Comparison of ENCODE assay signal across 9 mouse cellular contexts in genomic region chr4:48542351-48542750, GRCm38 (mm10). TPM values are rescaled to one million over a fixed set of nuclear protein-coding genes. Genes with fewer than 3 reads are reported as not detected.
A peak's percentile ranks its signal among the peaks of the same experiment; 100 is the strongest.
DNase-seq lines count a peak whose midpoint lies in the region; ATAC-seq and TF ChIP-seq lines count a peak whose summit lies in the region.
"Had no signal": no experiment of that assay in that cellular context is flagged by ENCODE, and none has a peak within 500 bp of the region (broad histone marks: within the 10 kb centered on the region; RNA-seq: fewer than 3 reads in every experiment).

No protein-coding gene starts in this region.

- TF ChIP-seq POLR2A in myocyte (IDR thresholded peaks at IDR 0.05; ENCODE audit: insufficient read length, low read depth), result no peak

- no peak for DNase-seq in heart, adult 8-10 months (ENCODE audit: low spot score)
- peak; percentile 20 to 30 for DNase-seq in adrenal gland, postnatal 36 days
- no peak for DNase-seq in hindbrain, embryonic 11.5 days (ENCODE audit: low spot score)
- no peak for DNase-seq in yolk sac, embryonic 10.5 days (ENCODE audit: low spot score)
- no peak for DNase-seq in right cerebral cortex, postnatal 14 days
- no peak for DNase-seq in right cerebral cortex, adult 2 months (ENCODE audit: low spot score in 2 of 2)
- DNase-seq: thymus, postnatal 36 days had no signal

- WGBS in heart, embryonic 13.5 days, result 27% methylated on average over 5 of the region's 5 CpGs
- WGBS in hindbrain, embryonic 11.5 days, result 37% methylated on average over 5 of the region's 5 CpGs

- H3K79me2 ChIP-seq in myocyte (ENCODE audit: control insufficient read depth, insufficient read depth), result peaks cover 65% of the 10 kb centered on the region

- peaks cover 61% of the 10 kb centered on the region for H3K4me1 ChIP-seq in heart, embryonic 13.5 days
- peaks cover 21% of the 10 kb centered on the region for H3K4me1 ChIP-seq in hindbrain, embryonic 11.5 days (replicated peaks; ENCODE audit: control insufficient read depth, insufficient read depth, low read length)

- peak overlapping the region; percentile 90 for H3K4me2 ChIP-seq in heart, embryonic 13.5 days
- H3K4me2 ChIP-seq in hindbrain, embryonic 11.5 days (replicated peaks; ENCODE audit: low read depth, low read length), result peak overlapping the region; percentile 70
- H3K4me2 ChIP-seq in myocyte (ENCODE audit: low read depth), result peak overlapping the region; percentile 97

- ATAC-seq in heart, embryonic 13.5 days (ENCODE audit: extremely low read depth, insufficient number of reproducible peaks, low FRiP score, low TSS enrichment), result no peak
- no peak for ATAC-seq in hindbrain, embryonic 11.5 days (ENCODE audit: low FRiP score)

- no peaks in the 10 kb centered on the region for H3K9me3 ChIP-seq in heart, embryonic 13.5 days
- H3K9me3 ChIP-seq in hindbrain, embryonic 11.5 days (ENCODE audit: control insufficient read depth, low read length), result no peaks in the 10 kb centered on the region

- H3K9ac ChIP-seq in heart, embryonic 13.5 days, result peak overlapping the region; percentile 99; the same call in 1 of the 2 replicates
- H3K9ac ChIP-seq in hindbrain, embryonic 11.5 days (ENCODE audit: low read depth, low read length), result no peak overlapping the region

- peak overlapping the region; percentile 87 for H3K4me3 ChIP-seq in heart, embryonic 13.5 days
- H3K4me3 ChIP-seq in hindbrain, embryonic 11.5 days (ENCODE audit: low read depth, low read length), result no peak overlapping the region
- peak overlapping the region; percentile 44 for H3K4me3 ChIP-seq in myocyte

- no peak overlapping the region for H3ac ChIP-seq in myocyte (ENCODE audit: control insufficient read depth, insufficient read length)

- H3K36me3 ChIP-seq in heart, embryonic 13.5 days, result no peaks in the 10 kb centered on the region
- H3K36me3 ChIP-seq in hindbrain, embryonic 11.5 days (ENCODE audit: control insufficient read depth, insufficient read depth, low read length), result no peaks in the 10 kb centered on the region
- no peaks in the 10 kb centered on the region for H3K36me3 ChIP-seq in myocyte (ENCODE audit: control insufficient read depth, insufficient read depth)

- no peaks in the 10 kb centered on the region for H3K27me3 ChIP-seq in heart, embryonic 13.5 days (replicated peaks)
- no peaks in the 10 kb centered on the region for H3K27me3 ChIP-seq in hindbrain, embryonic 11.5 days (ENCODE audit: control insufficient read depth, insufficient read depth, low read length)
- H3K27me3 ChIP-seq in myocyte (ENCODE audit: control insufficient read depth, insufficient read depth, insufficient read length), result no peaks in the 10 kb centered on the region

- H3K27ac ChIP-seq in heart, embryonic 13.5 days (replicated peaks), result no peak overlapping the region
- H3K27ac ChIP-seq in hindbrain, embryonic 11.5 days (ENCODE audit: low read depth, low read length), result no peak overlapping the region

TF ChIP-seq in myocyte, 11 proteins besides CTCF, POLR2A, EP300 and RAD21:
- TF ChIP-seq REST (IDR thresholded peaks at IDR 0.05; ENCODE audit: insufficient read depth, insufficient read length), result no peak
- TF ChIP-seq POLR2AphosphoS2 (IDR thresholded peaks at IDR 0.05; ENCODE audit: insufficient read length, low read depth), result no peak
- TF ChIP-seq MYOG (IDR thresholded peaks at IDR 0.05; ENCODE audit: control insufficient read depth in 1 of 3, insufficient read depth in 1 of 3, insufficient read length in 2 of 3, low read depth in 2 of 3), result no peak
- TF ChIP-seq E2F4 (IDR thresholded peaks at IDR 0.05; ENCODE audit: insufficient read depth), result no peak
- no peak for TF ChIP-seq TCF12 (IDR thresholded peaks at IDR 0.05; ENCODE audit: insufficient read depth, poor library complexity, severe bottlenecking)
- no peak for TF ChIP-seq USF1 (IDR thresholded peaks at IDR 0.05; ENCODE audit: low read depth)
- TF ChIP-seq TCF3 (IDR thresholded peaks at IDR 0.05; ENCODE audit: insufficient read length, low read depth), result no peak
- no peak for TF ChIP-seq MAX (IDR thresholded peaks at IDR 0.05; ENCODE audit: low read depth)
- TF ChIP-seq SRF (IDR thresholded peaks at IDR 0.05; ENCODE audit: control insufficient read depth, insufficient read length, low read depth), result no peak
- no peak for TF ChIP-seq CEBPB (IDR thresholded peaks at IDR 0.05; ENCODE audit: insufficient read depth, poor library complexity, severe bottlenecking)

RNA-seq across cellular contexts. Expression of gene Msantd3, which starts 2.6 kb away (rescaled TPM):
- 21.6 and 21.7 TPM in 2 replicates for polyA plus RNA-seq in heart, embryonic 13.5 days (2015; fragmentation: Nextera tagmentation; extraction: Ambion mirVana)
- 10 to 100 TPM; 15.8 to 22.8 (median 19.3) TPM for total RNA-seq in heart, adult 8-10 months (2022)
- total RNA-seq in adrenal gland, postnatal 36 days (2021), result 10 to 100 TPM; 16.7 to 17.0 TPM
- polyA plus RNA-seq in hindbrain, embryonic 11.5 days (2014; fragmentation: Nextera tagmentation; extraction: Ambion mirVana), result 61.9 and 75.6 TPM in 2 replicates
- 24.5 TPM for polyA plus RNA-seq in myocyte (2012; fragmentation: generic; extraction: Trizol)

RNA-seq across cellular contexts. Expression of gene Tmeff1, which starts 42.6 kb away (rescaled TPM):
- polyA plus RNA-seq in heart, embryonic 13.5 days (2015; fragmentation: Nextera tagmentation; extraction: Ambion mirVana), result 30.2 and 30.7 TPM in 2 replicates
- total RNA-seq in heart, adult 8-10 months (2022), result 10 to 100 TPM in 2 of 4 experiments, 1 to 10 TPM in 2; 7.1 to 12.0 (median 9.5) TPM
- 10 to 100 TPM in 1 of 2 experiments, 1 to 10 TPM in 1; 9.3 to 14.4 TPM for total RNA-seq in adrenal gland, postnatal 36 days (2021)
- 242 and 302 TPM in 2 replicates for polyA plus RNA-seq in hindbrain, embryonic 11.5 days (2014; fragmentation: Nextera tagmentation; extraction: Ambion mirVana)
- polyA plus RNA-seq in myocyte (2012; fragmentation: generic; extraction: Trizol), result 19.6 TPM

Comparison
In these comparisons a context has a peak if more than half of its experiments do, and no peak if none do; other contexts are left out.
1. DNase-seq: peak in adrenal gland, postnatal 36 days (2 of 2); none in heart, adult 8-10 months (single experiment), hindbrain, embryonic 11.5 days (single experiment), yolk sac, embryonic 10.5 days (single experiment), right cerebral cortex, postnatal 14 days (single experiment) and right cerebral cortex, adult 2 months (0 of 2).
2. Peak in every context shown above with its lines, with median percentiles within 50 percentile points of each other: H3K4me2 ChIP-seq.